Mouse (Mus musculus) thymus, adult 2 months (tissue): ENCODE results near the gene Ppm1l.

Experiments used
- CTCF ChIP-seq: fragments of 200-500 bp; IDR thresholded peaks from 2 replicates; pipeline ENCODE4 v1.5.1; 2012; ENCODE audit warnings: mild to moderate bottlenecking, control low read depth, low read length, moderate library complexity, borderline replicate concordance; ENCODE audit not compliant: control insufficient read depth, poor library complexity, insufficient read depth; ENCODE audit errors: extremely low read depth
- POLR2A ChIP-seq: fragments of 200-500 bp; IDR thresholded peaks from 2 replicates; pipeline ENCODE4 v1.6.1; 2012; ENCODE audit warnings: mild to moderate bottlenecking, low read length, control low read depth, moderate library complexity; ENCODE audit not compliant: control insufficient read depth, poor library complexity, insufficient read depth; ENCODE audit errors: extremely low read depth

- TF ChIP-seq CTCF: no peak
- TF ChIP-seq POLR2A: no peak
These were observed 260.1 kb downstream of the Ppm1l start for GRCm38 (mm10) chr3:69576715-69577114.
